In the genomic region with DNA sequence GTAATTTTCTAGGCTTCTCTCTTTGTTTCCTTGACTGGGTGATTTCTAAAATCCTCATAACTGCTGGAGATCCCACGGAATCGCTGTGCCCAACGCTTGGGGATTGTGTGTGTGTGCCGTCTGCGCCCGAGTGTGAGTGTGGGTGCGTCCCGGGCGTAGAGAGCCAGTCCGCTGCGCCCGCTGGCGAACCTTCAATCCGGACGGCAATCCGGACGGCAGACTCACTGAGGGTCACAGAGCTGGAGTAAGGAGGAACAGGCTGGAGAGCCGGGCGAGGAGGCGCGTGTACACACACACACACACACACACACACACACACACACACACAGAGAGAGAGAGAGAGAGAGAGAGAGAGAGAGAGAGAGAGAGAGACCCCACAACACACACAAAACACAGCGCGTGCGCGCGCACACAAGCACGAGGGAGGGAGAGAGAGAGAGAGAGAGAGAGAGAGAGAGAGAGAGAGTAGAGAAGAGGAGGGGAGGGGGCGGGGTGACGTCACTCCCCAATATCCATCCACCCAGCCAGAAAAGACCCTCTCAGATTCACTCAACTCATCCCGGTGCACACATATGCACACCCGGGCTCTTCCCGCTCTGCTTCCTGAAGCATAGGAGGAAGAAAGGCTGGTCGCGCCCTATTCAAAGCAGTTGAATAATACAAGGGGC, we compare ENCODE assay signal across 7 mouse cellular contexts.
DNase-seq lines count a peak whose midpoint lies in the region; ATAC-seq and TF ChIP-seq lines count a peak whose summit lies in the region.

No protein-coding gene starts in this region.

- no peaks in the 10 kb centered on the region for H3K36me3 ChIP-seq in intestine, embryonic 14.5 days (ENCODE audit: control insufficient read depth, insufficient read depth, low read length)
- no peaks in the 10 kb centered on the region for H3K36me3 ChIP-seq in liver, adult 2 months (ENCODE audit: control insufficient read depth, insufficient read depth, low read length)
- H3K36me3 ChIP-seq in myocyte (ENCODE audit: control insufficient read depth, insufficient read depth): no peaks in the 10 kb centered on the region

- H3ac ChIP-seq in myocyte (ENCODE audit: control insufficient read depth, insufficient read length): peak overlapping the region; percentile 19

- H3K4me3 ChIP-seq in gastrocnemius, adult 2 months: peak overlapping the region; percentile 95
- H3K4me3 ChIP-seq in intestine, embryonic 14.5 days (ENCODE audit: low read depth, low read length): peak overlapping the region; percentile 63
- peak overlapping the region; percentile 97 for H3K4me3 ChIP-seq in liver, adult 2 months (ENCODE audit: insufficient read depth, low read depth, low read length)
- peak overlapping the region; percentile 36 for H3K4me3 ChIP-seq in myocyte

- intact Hi-C loops in gastrocnemius, adult 2 months (cut with DNase I): no loop called here

- ATAC-seq in intestine, embryonic 14.5 days (replicated peaks; ENCODE audit: low FRiP score, low TSS enrichment, low read depth): peak; percentile 85

- peaks cover 3% of the 10 kb centered on the region; the same call in 1 of the 2 replicates for H3K4me1 ChIP-seq in intestine, embryonic 14.5 days (replicated peaks; ENCODE audit: control insufficient read depth, insufficient read depth, low read length)
- peaks cover 4% of the 10 kb centered on the region; the same call in 1 of the 2 replicates for H3K4me1 ChIP-seq in liver, adult 2 months (ENCODE audit: control insufficient read depth, insufficient read depth, low read length)

- no peak for TF ChIP-seq CTCF in gastrocnemius, adult 2 months (IDR thresholded peaks at IDR 0.05)
- no peak for TF ChIP-seq CTCF in liver, adult 2 months (IDR thresholded peaks at IDR 0.05; ENCODE audit: low read depth, low read length)

- peak overlapping the region; percentile 92 for H3K9ac ChIP-seq in intestine, embryonic 14.5 days (ENCODE audit: low read length)
- peak overlapping the region; percentile 97 for H3K9ac ChIP-seq in liver, adult 2 months (ENCODE audit: low read depth, low read length)

- TF ChIP-seq POLR2A in liver, adult 2 months (IDR thresholded peaks at IDR 0.05; ENCODE audit: extremely low read depth, insufficient read depth, low read length): 0 out of 2 replicates have a peak, but pooled peaks have one; percentile 17
- TF ChIP-seq POLR2A in myocyte (IDR thresholded peaks at IDR 0.05; ENCODE audit: insufficient read length, low read depth): no peak

- peak overlapping the region; percentile 76 for H3K4me2 ChIP-seq in intestine, embryonic 14.5 days (ENCODE audit: low read length)
- peak overlapping the region; percentile 65 for H3K4me2 ChIP-seq in myocyte (ENCODE audit: low read depth)

- whole genome bisulfite sequencing in intestine, embryonic 14.5 days: under 1% methylated on average over 34 of the region's 34 CpGs
- 11% methylated on average over 30 of the region's 34 CpGs for WGBS in liver, adult 2 months

- no peaks in the 10 kb centered on the region; the same call in 1 of the 2 replicates for H3K79me2 ChIP-seq in liver, adult 2 months (ENCODE audit: control insufficient read depth, insufficient read depth, low read length)
- peaks cover 14% of the 10 kb centered on the region for H3K79me2 ChIP-seq in myocyte (ENCODE audit: control insufficient read depth, insufficient read depth)

- H3K27ac ChIP-seq in gastrocnemius, adult 2 months: peak overlapping the region; percentile 83
- peak overlapping the region; percentile 93 for H3K27ac ChIP-seq in intestine, embryonic 14.5 days (ENCODE audit: low read depth)
- H3K27ac ChIP-seq in liver, adult 2 months (replicated peaks; ENCODE audit: insufficient read depth, low read depth, low read length): peak overlapping the region; percentile 70

- H3K27me3 ChIP-seq in intestine, embryonic 14.5 days (replicated peaks; ENCODE audit: control insufficient read depth, insufficient read depth, low read length): no peaks in the 10 kb centered on the region
- no peaks in the 10 kb centered on the region for H3K27me3 ChIP-seq in liver, adult 2 months (ENCODE audit: control insufficient read depth, insufficient read depth, low read length)
- H3K27me3 ChIP-seq in myocyte (ENCODE audit: control insufficient read depth, insufficient read depth, insufficient read length): no peaks in the 10 kb centered on the region

- DNase-seq in adrenal gland, postnatal 14 days: peak; percentile 81
- peak; percentile 81 to 83 for DNase-seq in cerebellum, postnatal 25 days
- peak; percentile 56 for DNase-seq in gastrocnemius, adult 2 months
- DNase-seq in intestine, embryonic 14.5 days (ENCODE audit: low spot score): peak; percentile 72
- DNase-seq in liver, adult 2 months (ENCODE audit: extremely low read depth, low read depth, low spot score): peak; percentile 50
- DNase-seq in urinary bladder, postnatal 14 days (ENCODE audit: low spot score): peak; percentile 46

- no peaks in the 10 kb centered on the region for H3K9me3 ChIP-seq in intestine, embryonic 14.5 days (ENCODE audit: control insufficient read depth, low read length)

TF ChIP-seq in myocyte, 11 proteins besides CTCF, POLR2A, EP300 and RAD21:
- no peak for TF ChIP-seq MYOD1 (IDR thresholded peaks at IDR 0.05; ENCODE audit: control insufficient read depth in 1 of 3, insufficient read length in 2 of 3, low read depth in 2 of 3)
- no peak for TF ChIP-seq SRF (IDR thresholded peaks at IDR 0.05; ENCODE audit: control insufficient read depth, insufficient read length, low read depth)
- no peak for TF ChIP-seq MAX (IDR thresholded peaks at IDR 0.05; ENCODE audit: low read depth)
- no peak for TF ChIP-seq TCF3 (IDR thresholded peaks at IDR 0.05; ENCODE audit: insufficient read length, low read depth)
- no peak for TF ChIP-seq USF1 (IDR thresholded peaks at IDR 0.05; ENCODE audit: low read depth)
- no peak for TF ChIP-seq CEBPB (IDR thresholded peaks at IDR 0.05; ENCODE audit: insufficient read depth, poor library complexity, severe bottlenecking)
- no peak for TF ChIP-seq POLR2AphosphoS2 (IDR thresholded peaks at IDR 0.05; ENCODE audit: insufficient read length, low read depth)
- TF ChIP-seq REST (IDR thresholded peaks at IDR 0.05; ENCODE audit: insufficient read depth, insufficient read length): no peak

Comparison
In these comparisons a context has a peak if more than half of its experiments do, and no peak if none do; other contexts are left out.
1. Peak in every context shown above with its lines: DNase-seq, ATAC-seq, H3K4me3 ChIP-seq and H3K27ac ChIP-seq.
2. H3K4me3 ChIP-seq: peak in every context shown above with its lines; median percentile 97 in liver, adult 2 months; 95 in gastrocnemius, adult 2 months; 63 in intestine, embryonic 14.5 days; 36 in myocyte.